21 mouse cellular contexts compared by ENCODE assay signal in genomic region chr4:30312956-30313355, GRCm38 (mm10).
DNase-seq lines count a peak whose midpoint lies in the region; ATAC-seq lines count a peak whose summit lies in the region.
"Had no signal": no experiment of that assay in that cellular context is flagged by ENCODE, and none has a peak within 500 bp of the region (broad histone marks: within the 10 kb centered on the region; RNA-seq: fewer than 3 reads in every experiment).

No protein-coding gene starts in this region.

- H3K4me2 ChIP-seq in forebrain, embryonic 11.5 days (ENCODE audit: low read depth, low read length, severe bottlenecking), result no peak overlapping the region
- H3K4me2 ChIP-seq in midbrain, embryonic 14.5 days (ENCODE audit: low read length), result peak overlapping the region; percentile 36
- H3K4me2 ChIP-seq: embryonic facial prominence, embryonic 15.5 days; heart, embryonic 11.5 days; kidney, embryonic 15.5 days; limb, embryonic 13.5 days; liver, embryonic 12.5 days had no signal

- H3K4me1 ChIP-seq in forebrain, embryonic 10.5 days, result peaks cover 20% of the 10 kb centered on the region
- no peaks in the 10 kb centered on the region; the same call in 1 of the 2 replicates for H3K4me1 ChIP-seq in forebrain, embryonic 11.5 days (replicated peaks; ENCODE audit: control insufficient read depth, insufficient read depth, low read length)
- peaks cover 9% of the 10 kb centered on the region; the same call in 1 of the 2 replicates for H3K4me1 ChIP-seq in midbrain, embryonic 14.5 days (ENCODE audit: control insufficient read depth, insufficient read depth, low read length)
- H3K4me1 ChIP-seq: embryonic facial prominence, embryonic 15.5 days; kidney, embryonic 15.5 days; limb, embryonic 13.5 days; liver, embryonic 12.5 days had no signal

- H3K9me3 ChIP-seq in forebrain, embryonic 10.5 days, result no peaks in the 10 kb centered on the region
- no peaks in the 10 kb centered on the region for H3K9me3 ChIP-seq in forebrain, embryonic 11.5 days (ENCODE audit: control insufficient read depth, low read length)
- H3K9me3 ChIP-seq in midbrain, embryonic 14.5 days (ENCODE audit: control insufficient read depth, low read length), result no peaks in the 10 kb centered on the region
- H3K9me3 ChIP-seq: embryonic facial prominence, embryonic 15.5 days; kidney, embryonic 15.5 days; limb, embryonic 13.5 days; liver, embryonic 12.5 days had no signal

- H3K27ac ChIP-seq in forebrain, embryonic 10.5 days, result peak overlapping the region; percentile 11; the same call in 1 of the 2 replicates
- no peak overlapping the region for H3K27ac ChIP-seq in forebrain, embryonic 11.5 days (ENCODE audit: low read depth, low read length)
- H3K27ac ChIP-seq in midbrain, embryonic 14.5 days (replicated peaks; ENCODE audit: low read depth, low read length), result peak overlapping the region; percentile 26; the same call in 1 of the 2 replicates
- H3K27ac ChIP-seq: embryonic facial prominence, embryonic 15.5 days; kidney, embryonic 15.5 days; limb, embryonic 13.5 days; liver, embryonic 12.5 days had no signal

- H3K9ac ChIP-seq in forebrain, embryonic 11.5 days (ENCODE audit: low read length), result no peak overlapping the region
- no peak overlapping the region for H3K9ac ChIP-seq in midbrain, embryonic 14.5 days (replicated peaks; ENCODE audit: low read length)
- H3K9ac ChIP-seq: embryonic facial prominence, embryonic 15.5 days; kidney, embryonic 15.5 days; limb, embryonic 13.5 days; liver, embryonic 12.5 days had no signal

- H3K4me3 ChIP-seq in forebrain, embryonic 10.5 days, result no peak overlapping the region
- no peak overlapping the region for H3K4me3 ChIP-seq in forebrain, embryonic 11.5 days (ENCODE audit: low read depth, low read length)
- no peak overlapping the region for H3K4me3 ChIP-seq in midbrain, embryonic 14.5 days (replicated peaks; ENCODE audit: low read depth, low read length)
- H3K4me3 ChIP-seq: embryonic facial prominence, embryonic 15.5 days; kidney, embryonic 15.5 days; limb, embryonic 13.5 days; liver, embryonic 12.5 days had no signal

- DNase-seq in forebrain, embryonic 10.5 days (ENCODE audit: extremely low spot score, low spot score), result no peak
- DNase-seq in forebrain, embryonic 11.5 days (ENCODE audit: low spot score), result no peak
- peak; percentile 35 for DNase-seq in retina, postnatal 1 day
- no peak for DNase-seq in retina, embryonic 14.5 days (ENCODE audit: low spot score)
- no peak for DNase-seq in midbrain, embryonic 14.5 days
- no peak for DNase-seq in right cerebral cortex, adult 2 months (ENCODE audit: low spot score in 2 of 2)
- no peak for DNase-seq in left cerebral cortex, adult 8-10 months (ENCODE audit: low spot score in 2 of 2)
- DNase-seq: adrenal gland, postnatal 25 days; cerebellum, adult 9-10 months; gastrocnemius, postnatal 10 days; kidney, postnatal 4 days; lung, adult 18-20 months; lung, postnatal 10 days; thymus, adult 18-20 months; thymus, postnatal 36 days had no signal

- ATAC-seq in forebrain, embryonic 11.5 days (replicated peaks; ENCODE audit: low FRiP score), result no peak; the same call in 1 of the 2 replicates
- no peak for ATAC-seq in midbrain, embryonic 14.5 days (ENCODE audit: low FRiP score, low TSS enrichment)
- ATAC-seq: intestine, postnatal 0 days; liver, embryonic 12.5 days had no signal

- H3K27me3 ChIP-seq in forebrain, embryonic 10.5 days (ENCODE audit: poor library complexity, severe bottlenecking), result no peaks in the 10 kb centered on the region
- no peaks in the 10 kb centered on the region for H3K27me3 ChIP-seq in forebrain, embryonic 11.5 days (ENCODE audit: control insufficient read depth, insufficient read depth, low read length)
- H3K27me3 ChIP-seq in midbrain, embryonic 14.5 days (ENCODE audit: control insufficient read depth, insufficient read depth, low read length), result peaks cover 3% of the 10 kb centered on the region; the same call in 1 of the 2 replicates
- H3K27me3 ChIP-seq: embryonic facial prominence, embryonic 15.5 days; kidney, embryonic 15.5 days; limb, embryonic 13.5 days; liver, embryonic 12.5 days had no signal

- 61% methylated on average over 7 of the region's 7 CpGs for whole genome bisulfite sequencing in forebrain, embryonic 10.5 days
- WGBS in forebrain, embryonic 11.5 days, result 39% methylated on average over 7 of the region's 7 CpGs
- WGBS in midbrain, embryonic 14.5 days, result 26% methylated on average over 7 of the region's 7 CpGs

- H3K36me3 ChIP-seq in forebrain, embryonic 10.5 days (replicated peaks), result no peaks in the 10 kb centered on the region
- no peaks in the 10 kb centered on the region for H3K36me3 ChIP-seq in forebrain, embryonic 11.5 days (ENCODE audit: control insufficient read depth, insufficient read depth, low read length)
- H3K36me3 ChIP-seq in midbrain, embryonic 14.5 days (ENCODE audit: control insufficient read depth, insufficient read depth, low read length), result no peaks in the 10 kb centered on the region
- H3K36me3 ChIP-seq: embryonic facial prominence, embryonic 15.5 days; kidney, embryonic 15.5 days; limb, embryonic 13.5 days; liver, embryonic 12.5 days had no signal
